Mouse (Mus musculus) hindbrain, embryonic 10.5 days (tissue): ENCODE measurements around the gene Prdx1. TPM values are rescaled to one million over a fixed set of nuclear protein-coding genes. Genes with fewer than 3 reads are reported as not detected.

Experiments
- DNase-seq: peaks from one replicate; pipeline ENCODE4 v3.0.0-alpha.2; 2017; ENCODE audit warnings: low spot score
- H3K27ac ChIP-seq: fragments of 300-500 bp; sonication (generic); 2 replicates; pipeline ENCODE4 v1.5.1; 2016; ENCODE audit warnings: mild to moderate bottlenecking, moderate library complexity
- H3K27me3 ChIP-seq: fragments of 300-500 bp; sonication (generic); 2 replicates; pipeline ENCODE4 v1.6.1; 2016; ENCODE audit warnings: mild to moderate bottlenecking; ENCODE audit not compliant: poor library complexity, insufficient read depth, severe bottlenecking
- H3K36me3 ChIP-seq: fragments of 300-500 bp; sonication (generic); 2 replicates; pipeline ENCODE4 v1.6.1; 2016; ENCODE audit warnings: mild to moderate bottlenecking, moderate library complexity
- H3K4me1 ChIP-seq: fragments of 300-500 bp; sonication (generic); replicated peaks from 2 replicates; pipeline ENCODE4 v1.6.1; 2016; ENCODE audit warnings: mild to moderate bottlenecking
- H3K4me3 ChIP-seq: fragments of 300-500 bp; sonication (generic); 2 replicates; pipeline ENCODE4 v1.5.1; 2016; ENCODE audit warnings: mild to moderate bottlenecking, moderate library complexity
- H3K9me3 ChIP-seq: fragments of 300-500 bp; sonication (generic); 2 replicates; pipeline ENCODE4 v1.6.1; 2016; ENCODE audit warnings: mild to moderate bottlenecking, moderate library complexity
- WGBS: fragments of 180-500 bp; shearing (Covaris S2); methylation state at CpG from one replicate; pipeline ENCODE4 v1.1.7; 2016; 5-methylcytosine and 5-hydroxymethylcytosine counted together
- polyA plus RNA-seq: library from polyadenylated mRNA; unstranded; fragments of >200 nt; fragmentation: Nextera tagmentation; extraction: Ambion mirVana; gene quantifications from 2 replicates; pipeline ENCODE4 v1.2.1, GENCODE M21; 2016

The Prdx1 gene
- 1,211 and 1,387 TPM in 2 replicates for polyA plus RNA-seq

- Histone ChIP-seq H3K36me3 (peaks cover 34% of the 10 kb centered on the region), H3K4me1 (peaks cover 22% of the 10 kb centered on the region), H3K27ac (peak within 1 kb of the TSS; percentile 97), H3K4me3 (peak within 1 kb of the TSS; percentile 80), H3K9me3 (no peaks in the 10 kb centered on the region), H3K27me3 (no peaks in the 10 kb centered on the region)
- DNase-seq, result peak; percentile 97
- under 1% methylated on average over 56 of the region's 56 CpGs for WGBS
Observed at GRCm38 (mm10) chr4:116685402-116686061, at the start of gene Prdx1. TSS of gene Prdx1 (plus strand) at chr4:116685544.

- Histone ChIP-seq H3K4me3 (no peak overlapping the region), H3K9me3 (no peaks in the 10 kb centered on the region), H3K27me3 (no peaks in the 10 kb centered on the region), H3K27ac (no peak overlapping the region), H3K4me1 (no peaks in the 10 kb centered on the region), H3K36me3 (peaks cover 99% of the 10 kb centered on the region)
- no peak for DNase-seq
- WGBS, result 97% methylated on average over 6 of the region's 6 CpGs
Observed at GRCm38 (mm10) chr4:116638821-116639220, 46.5 kb upstream of the Prdx1 start.

GRCm38 (mm10) chr4:116642071-116642470 lies 43.3 kb upstream of the Prdx1 start:
- Histone ChIP-seq H3K36me3 (peaks cover 98% of the 10 kb centered on the region), H3K9me3 (no peaks in the 10 kb centered on the region), H3K4me3 (no peak overlapping the region), H3K4me1 (peaks cover 7% of the 10 kb centered on the region), H3K27ac (no peak overlapping the region), H3K27me3 (no peaks in the 10 kb centered on the region)
- DNase-seq, result no peak
- 98% methylated on average over 1 of the region's 1 CpGs for WGBS

- Histone ChIP-seq H3K4me1 (peaks cover 29% of the 10 kb centered on the region), H3K9me3 (no peaks in the 10 kb centered on the region), H3K27me3 (no peaks in the 10 kb centered on the region), H3K4me3 (no peak overlapping the region), H3K36me3 (peaks cover 98% of the 10 kb centered on the region), H3K27ac (no peak overlapping the region)
- WGBS, result 71% methylated on average over 6 of the region's 6 CpGs
- DNase-seq, result no peak
Observed at GRCm38 (mm10) chr4:116644326-116644725, 41.0 kb upstream of the Prdx1 start.

- Histone ChIP-seq H3K27ac (no peak overlapping the region), H3K36me3 (peaks cover 94% of the 10 kb centered on the region), H3K9me3 (no peaks in the 10 kb centered on the region), H3K4me1 (peaks cover 41% of the 10 kb centered on the region), H3K27me3 (no peaks in the 10 kb centered on the region), H3K4me3 (no peak overlapping the region)
- 93% methylated on average over 7 of the region's 7 CpGs for WGBS
- DNase-seq, result no peak
Observed at GRCm38 (mm10) chr4:116645624-116646023, 39.7 kb upstream of the Prdx1 start.

- H3K9me3 ChIP-seq, result no peaks in the 10 kb centered on the region
- H3K27ac ChIP-seq, result no peak overlapping the region
- no peak for DNase-seq
- H3K4me3 ChIP-seq, result peak overlapping the region; percentile 83
- H3K4me1 ChIP-seq, result peaks cover 46% of the 10 kb centered on the region
- peaks cover 58% of the 10 kb centered on the region for H3K36me3 ChIP-seq
- 97% methylated on average over 2 of the region's 2 CpGs for WGBS
- no peaks in the 10 kb centered on the region for H3K27me3 ChIP-seq
Observed at GRCm38 (mm10) chr4:116649411-116649810, 35.9 kb upstream of the Prdx1 start.

- WGBS, result 48% methylated on average over 5 of the region's 5 CpGs
- Histone ChIP-seq H3K9me3 (no peaks in the 10 kb centered on the region), H3K27ac (peak overlapping the region; percentile 94), H3K27me3 (no peaks in the 10 kb centered on the region), H3K4me1 (peaks cover 46% of the 10 kb centered on the region), H3K4me3 (peak overlapping the region; percentile 83), H3K36me3 (peaks cover 48% of the 10 kb centered on the region)
- DNase-seq, result no peak
Observed at GRCm38 (mm10) chr4:116650365-116650764, 35.0 kb upstream of the Prdx1 start.

- Histone ChIP-seq H3K27me3 (no peaks in the 10 kb centered on the region), H3K4me1 (peaks cover 46% of the 10 kb centered on the region), H3K4me3 (peak within 1 kb of the TSS; percentile 83), H3K27ac (peak within 1 kb of the TSS; percentile 94), H3K36me3 (peaks cover 40% of the 10 kb centered on the region), H3K9me3 (no peaks in the 10 kb centered on the region)
- DNase-seq, result peak; percentile 94
- under 1% methylated on average over 39 of the region's 39 CpGs for WGBS
Observed at GRCm38 (mm10) chr4:116650924-116651796, 34.2 kb upstream of the Prdx1 start, which contains the start of gene Akr1a1. TSS of gene Akr1a1 (minus strand) at chr4:116651680.

GRCm38 (mm10) chr4:116651797-116652135 lies 33.6 kb upstream of the Prdx1 start:
- Histone ChIP-seq H3K4me1 (peaks cover 42% of the 10 kb centered on the region), H3K4me3 (peak overlapping the region; percentile 83), H3K9me3 (no peaks in the 10 kb centered on the region), H3K27me3 (no peaks in the 10 kb centered on the region), H3K27ac (peak overlapping the region; percentile 94), H3K36me3 (peaks cover 34% of the 10 kb centered on the region)
- 14% methylated on average over 6 of the region's 6 CpGs for WGBS
- no peak for DNase-seq

GRCm38 (mm10) chr4:116653228-116653627 lies 32.1 kb upstream of the Prdx1 start:
- WGBS, result 89% methylated on average over 6 of the region's 6 CpGs
- H3K27ac ChIP-seq, result no peak overlapping the region
- H3K27me3 ChIP-seq, result no peaks in the 10 kb centered on the region
- H3K9me3 ChIP-seq, result no peaks in the 10 kb centered on the region
- H3K4me1 ChIP-seq, result peaks cover 27% of the 10 kb centered on the region
- no peak for DNase-seq
- no peak overlapping the region for H3K4me3 ChIP-seq
- H3K36me3 ChIP-seq, result peaks cover 20% of the 10 kb centered on the region

GRCm38 (mm10) chr4:116655100-116655499 lies 30.2 kb upstream of the Prdx1 start:
- no peak for DNase-seq
- peaks cover 1% of the 10 kb centered on the region; the same call in 1 of the 2 replicates for H3K36me3 ChIP-seq
- H3K9me3 ChIP-seq, result no peaks in the 10 kb centered on the region
- no peak overlapping the region for H3K27ac ChIP-seq
- WGBS, result 61% methylated on average over 2 of the region's 2 CpGs
- H3K4me1 ChIP-seq, result peaks cover 9% of the 10 kb centered on the region
- H3K4me3 ChIP-seq, result no peak overlapping the region
- no peaks in the 10 kb centered on the region for H3K27me3 ChIP-seq

- Histone ChIP-seq H3K4me3 (no peak overlapping the region), H3K27me3 (no peaks in the 10 kb centered on the region), H3K27ac (no peak overlapping the region), H3K4me1 (peaks cover 5% of the 10 kb centered on the region; the same call in 1 of the 2 replicates), H3K9me3 (no peaks in the 10 kb centered on the region), H3K36me3 (no peaks in the 10 kb centered on the region)
- WGBS, result 79% methylated on average over 3 of the region's 3 CpGs
- no peak for DNase-seq
Observed at GRCm38 (mm10) chr4:116655658-116656057, 29.7 kb upstream of the Prdx1 start.

- Histone ChIP-seq H3K4me3 (no peak overlapping the region), H3K4me1 (no peaks in the 10 kb centered on the region), H3K9me3 (no peaks in the 10 kb centered on the region), H3K27ac (no peak overlapping the region), H3K27me3 (no peaks in the 10 kb centered on the region), H3K36me3 (no peaks in the 10 kb centered on the region)
- no peak for DNase-seq
- WGBS, result 55% methylated on average over 3 of the region's 3 CpGs
Observed at GRCm38 (mm10) chr4:116657971-116658370, 27.4 kb upstream of the Prdx1 start.
